Mouse (Mus musculus) frontal cortex, postnatal 10 days (tissue): ENCODE measurements at regions not wholly inside any gene's neighbourhood (a gene's known extent, or its start where the extent isn't known, plus 50 kb on each side); places are given as distances from the start of the nearest gene placed in this dataset.

Source experiments
- DNase-seq, 2 experiments: peaks; one replicate each; pipeline ENCODE4 v3.0.0; 2022; ENCODE audit warnings: low spot score in 2 of 2, mixed read lengths in 1 of 2

GRCm38 (mm10) chr8:86164818-86165217, 324.1 kb downstream of the Phkb start:
- DNase-seq = no peak

GRCm38 (mm10) chr8:86159074-86159783, 318.5 kb downstream of the Phkb start:
- peak; percentile 24 to 43 for DNase-seq

- DNase-seq = no peak
These were observed 306.8 kb downstream of the Phkb start for GRCm38 (mm10) chr8:86147586-86147985.

- no peak for DNase-seq
These were observed 284.5 kb downstream of the Phkb start for GRCm38 (mm10) chr8:86125244-86125643.

GRCm38 (mm10) chr8:86124655-86125054, 283.9 kb downstream of the Phkb start:
- no peak for DNase-seq
